Mouse (Mus musculus): ENCODE data around the gene Dph1.

Gene Dph1

GRCm38 (mm10) chr11:75190905-75191441 lies at the start of gene Dph1:
Dph1 (minus strand) TSS chr11:75191241.
- no peak for DNase-seq (ENCODE audit: low spot score in 2 of 2)

GRCm38 (mm10) chr11:75240158-75240934 lies 49.3 kb upstream of the Dph1 start:
- no peak for DNase-seq (ENCODE audit: low spot score in 2 of 2)

- DNase-seq (ENCODE audit: low spot score in 2 of 2) = peak; percentile 35 to 44
Measured at GRCm38 (mm10) chr11:75234745-75235144, 43.7 kb upstream of the Dph1 start.

GRCm38 (mm10) chr11:75232434-75232833 lies 41.4 kb upstream of the Dph1 start:
- DNase-seq (ENCODE audit: low spot score in 2 of 2) = no peak

- no peak for DNase-seq (ENCODE audit: low spot score in 2 of 2)
Measured at GRCm38 (mm10) chr11:75231756-75232155, 40.7 kb upstream of the Dph1 start.

- DNase-seq (ENCODE audit: low spot score in 2 of 2) = no peak
Measured at GRCm38 (mm10) chr11:75230272-75230760, 39.3 kb upstream of the Dph1 start.

- no peak for DNase-seq (ENCODE audit: low spot score in 2 of 2)
Measured at GRCm38 (mm10) chr11:75229289-75229688, 38.2 kb upstream of the Dph1 start.

- no peak for DNase-seq (ENCODE audit: low spot score in 2 of 2)
Measured at GRCm38 (mm10) chr11:75227632-75228031, 36.6 kb upstream of the Dph1 start.

GRCm38 (mm10) chr11:75224835-75225234 lies 33.8 kb upstream of the Dph1 start:
- no peak for DNase-seq (ENCODE audit: low spot score in 2 of 2)

GRCm38 (mm10) chr11:75224062-75224461 lies 33.0 kb upstream of the Dph1 start:
- DNase-seq (ENCODE audit: low spot score in 2 of 2) = no peak

GRCm38 (mm10) chr11:75220517-75221145 lies 29.6 kb upstream of the Dph1 start:
- no peak for DNase-seq (ENCODE audit: low spot score in 2 of 2)

- no peak for DNase-seq (ENCODE audit: low spot score in 2 of 2)
Measured at GRCm38 (mm10) chr11:75220115-75220514, 29.1 kb upstream of the Dph1 start.

GRCm38 (mm10) chr11:75214081-75214950 lies 23.3 kb upstream of the Dph1 start:
- DNase-seq (ENCODE audit: low spot score in 2 of 2) = no peak

- DNase-seq (ENCODE audit: low spot score in 2 of 2) = no peak
Measured at GRCm38 (mm10) chr11:75213372-75214080, 22.5 kb upstream of the Dph1 start.

- no peak for DNase-seq (ENCODE audit: low spot score in 2 of 2)
Measured at GRCm38 (mm10) chr11:75212876-75213275, 21.8 kb upstream of the Dph1 start.

- peak in 1 of 2 experiments; percentile 49 for DNase-seq (ENCODE audit: low spot score in 2 of 2)
Measured at GRCm38 (mm10) chr11:75212031-75212667, 21.1 kb upstream of the Dph1 start.

- DNase-seq (ENCODE audit: low spot score in 2 of 2) = no peak
Measured at GRCm38 (mm10) chr11:75210755-75211154, 19.7 kb upstream of the Dph1 start.

- no peak for DNase-seq (ENCODE audit: low spot score in 2 of 2)
Measured at GRCm38 (mm10) chr11:75210093-75210492, 19.1 kb upstream of the Dph1 start.

- no peak for DNase-seq (ENCODE audit: low spot score in 2 of 2)
Measured at GRCm38 (mm10) chr11:75209363-75209762, 18.3 kb upstream of the Dph1 start.

- no peak for DNase-seq (ENCODE audit: low spot score in 2 of 2)
Measured at GRCm38 (mm10) chr11:75206347-75206746, 15.3 kb upstream of the Dph1 start.

- DNase-seq (ENCODE audit: low spot score in 2 of 2) = no peak
Measured at GRCm38 (mm10) chr11:75204472-75204871, 13.4 kb upstream of the Dph1 start.

All from right cerebral cortex, postnatal 36 days (tissue).